Mouse (Mus musculus) macrophage (primary cell): ENCODE measurements around the gene Arl16. TPM values are rescaled to one million over a fixed set of nuclear protein-coding genes. Genes with fewer than 3 reads are reported as not detected.
A peak's percentile ranks its signal among the peaks of the same experiment; 100 is the strongest.

Source experiments
- H3K27ac ChIP-seq: fragments of 350-480 bp; formaldehyde crosslinking; 2 replicates; pipeline ENCODE4 v1.9.0; 2021
- H3K36me3 ChIP-seq: fragments of 350-480 bp; formaldehyde crosslinking; 2 replicates; pipeline ENCODE4 v1.9.0; 2021; ENCODE audit errors: inconsistent target
- H3K4me3 ChIP-seq: fragments of 350-480 bp; formaldehyde crosslinking; 2 replicates; pipeline ENCODE4 v1.9.0; 2021; ENCODE audit errors: inconsistent target
- H3K79me2 ChIP-seq: fragments of 350-480 bp; formaldehyde crosslinking; 2 replicates; pipeline ENCODE4 v1.9.0; 2021; ENCODE audit errors: inconsistent target
- WGBS: methylation state at CpG from one replicate; pipeline ENCODE4 v1.1.7; 2026; ENCODE audit warnings: inconsistent platforms; ENCODE audit not compliant: missing documents; 5-methylcytosine and 5-hydroxymethylcytosine counted together
- polyA plus RNA-seq: library from polyadenylated mRNA; stranded (reverse); fragments of 250-400 nt; gene quantifications from 3 replicates; pipeline ENCODE4 v1.2.4, GENCODE M21; 2018; ENCODE audit warnings: inconsistent platforms

The Arl16 gene
- polyA plus RNA-seq, 1 experiment from 2014 or later = 14.2 TPM

GRCm38 (mm10) chr11:120452246-120452645 lies 15.2 kb downstream of the Arl16 start:
- no peak overlapping the region for H3K27ac ChIP-seq
- H3K36me3 ChIP-seq = no peaks in the 10 kb centered on the region
- no peaks in the 10 kb centered on the region for H3K79me2 ChIP-seq
- H3K4me3 ChIP-seq = no peak overlapping the region
- 100% methylated on average over 3 of the region's 3 CpGs for WGBS

- Histone ChIP-seq H3K36me3 (no peaks in the 10 kb centered on the region), H3K4me3 (no peak overlapping the region)
- 93% methylated on average over 7 of the region's 7 CpGs for WGBS
Measured at GRCm38 (mm10) chr11:120447179-120447578, 20.2 kb downstream of the Arl16 start.

DNA sequence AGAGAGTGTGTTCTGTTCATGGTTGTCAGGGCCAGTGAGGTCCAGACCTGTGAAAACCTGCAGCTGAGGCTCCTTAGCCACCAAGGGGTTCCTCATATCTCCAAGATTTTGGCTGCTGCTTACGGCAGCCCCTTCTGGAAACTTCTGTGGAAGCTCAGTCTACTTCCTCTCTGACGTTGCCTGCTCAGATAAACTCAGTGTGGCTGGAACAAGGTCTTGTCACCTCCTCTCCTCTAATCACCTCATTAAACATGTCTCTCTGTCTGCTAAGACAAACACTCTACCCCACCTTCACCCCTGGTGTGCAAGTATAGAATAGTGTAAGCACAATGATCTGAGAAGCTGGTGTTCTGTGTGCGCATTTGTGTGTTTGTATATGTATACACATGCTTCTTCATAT lies 21.9 kb downstream of the Arl16 start:
- Histone ChIP-seq H3K4me3 (no peak overlapping the region), H3K36me3 (no peaks in the 10 kb centered on the region), H3K27ac (no peak overlapping the region), H3K79me2 (no peaks in the 10 kb centered on the region)
- WGBS = 68% methylated on average over 3 of the region's 3 CpGs

More at GRCm38 (mm10) chr11:120447179-120447578, 20.2 kb downstream of the Arl16 start:
- Histone ChIP-seq H3K27ac (no peak overlapping the region), H3K79me2 (no peaks in the 10 kb centered on the region)

GRCm38 (mm10) chr11:120444106-120444505 lies 23.3 kb downstream of the Arl16 start:
- WGBS = 70% methylated on average over 6 of the region's 6 CpGs
- Histone ChIP-seq H3K36me3 (no peaks in the 10 kb centered on the region), H3K79me2 (no peaks in the 10 kb centered on the region), H3K27ac (no peak overlapping the region), H3K4me3 (no peak overlapping the region)

- Histone ChIP-seq H3K4me3 (no peak overlapping the region), H3K36me3 (no peaks in the 10 kb centered on the region), H3K27ac (no peak overlapping the region), H3K79me2 (no peaks in the 10 kb centered on the region)
- whole genome bisulfite sequencing = 80% methylated on average over 2 of the region's 3 CpGs
Measured at GRCm38 (mm10) chr11:120442765-120443280, 24.6 kb downstream of the Arl16 start.

GRCm38 (mm10) chr11:120442344-120442743 lies 25.1 kb downstream of the Arl16 start, which contains the start of gene Tspan10:
Gene Tspan10, plus strand, starts transcription at chr11:120442644.
- Histone ChIP-seq H3K36me3 (no peaks in the 10 kb centered on the region), H3K4me3 (no peak within 1 kb of the TSS), H3K27ac (no peak within 1 kb of the TSS), H3K79me2 (no peaks in the 10 kb centered on the region)
- WGBS = 97% methylated on average over 3 of the region's 3 CpGs

- H3K36me3 ChIP-seq = peaks cover 21% of the 10 kb centered on the region
- H3K4me3 ChIP-seq = peak overlapping the region; percentile 34
- H3K27ac ChIP-seq = peak overlapping the region; percentile 46
- H3K79me2 ChIP-seq = peaks cover 42% of the 10 kb centered on the region
- WGBS = 31% methylated on average over 10 of the region's 12 CpGs
Measured at GRCm38 (mm10) chr11:120437857-120438385, 29.5 kb downstream of the Arl16 start.

DNA sequence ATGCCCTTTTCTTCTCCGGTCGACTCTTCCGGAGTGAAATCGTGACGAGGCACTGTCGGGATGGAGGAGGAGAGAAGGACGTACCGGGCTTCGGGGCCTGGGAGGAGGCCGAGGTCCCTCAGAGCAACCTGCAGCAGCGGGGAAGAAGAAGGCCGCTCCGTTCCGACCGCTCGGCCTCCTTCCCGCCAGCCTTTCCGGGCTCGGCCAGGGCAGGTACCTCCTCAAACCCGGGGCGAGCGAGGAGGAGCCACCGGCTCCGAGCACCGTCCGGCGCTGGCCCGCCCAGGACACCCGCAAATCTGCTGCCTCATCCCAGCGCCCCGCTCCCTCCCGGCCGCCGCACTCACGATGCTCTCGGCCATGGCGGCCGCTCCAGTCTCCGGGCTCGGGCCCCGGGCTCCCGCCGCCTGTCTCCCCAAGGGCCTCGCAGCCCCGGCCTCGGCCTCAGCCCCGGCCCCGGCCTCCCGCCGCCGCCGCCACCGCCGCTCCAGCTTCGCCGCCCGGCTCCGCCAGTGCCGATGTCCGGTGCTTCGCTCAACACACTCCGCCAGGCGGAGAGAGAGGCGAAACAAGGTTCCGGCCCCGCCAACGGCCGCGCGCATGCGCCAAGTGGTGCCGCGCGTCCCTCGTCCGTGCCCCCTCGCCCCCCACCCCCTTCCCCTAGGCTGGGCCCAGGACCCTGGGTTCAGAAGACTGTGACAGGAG lies 30.1 kb downstream of the Arl16 start, which contains the start of gene Nploc4:
Gene Nploc4 (minus strand): TSS at position 557 of the 705 bp plus-strand sequence.
- under 1% methylated on average over 73 of the region's 77 CpGs for WGBS

DNA sequence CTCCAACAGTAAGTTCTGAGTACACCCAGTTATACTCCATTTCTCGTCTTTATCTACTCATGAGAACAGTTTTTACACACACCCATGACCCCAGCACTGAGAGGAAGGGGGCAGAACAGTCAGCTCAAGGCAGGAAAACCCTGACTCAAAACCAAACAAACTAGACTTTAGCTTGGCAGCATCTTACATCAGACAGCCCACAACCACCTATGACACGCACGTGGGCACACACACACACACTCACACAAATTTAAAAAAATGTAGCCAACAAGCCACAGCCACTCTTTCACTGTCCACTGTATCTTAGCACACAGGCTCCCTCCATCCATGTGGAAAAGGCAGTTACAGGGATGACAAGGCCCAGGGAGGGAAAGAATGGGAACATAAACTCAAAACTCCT lies 40.7 kb downstream of the Arl16 start:
- no peak overlapping the region for H3K27ac ChIP-seq
- peaks cover 70% of the 10 kb centered on the region for H3K36me3 ChIP-seq
- 77% methylated on average over 3 of the region's 3 CpGs for WGBS
- H3K4me3 ChIP-seq = no peak overlapping the region
- peaks cover 100% of the 10 kb centered on the region for H3K79me2 ChIP-seq

More for the DNA sequence above, 30.1 kb downstream of the Arl16 start, which contains the start of gene Nploc4:
- peaks cover 28% of the 10 kb centered on the region for H3K36me3 ChIP-seq
- H3K4me3 ChIP-seq = peak within 1 kb of the TSS; percentile 74
- peaks cover 48% of the 10 kb centered on the region for H3K79me2 ChIP-seq
- peak within 1 kb of the TSS; percentile 46 for H3K27ac ChIP-seq

- H3K27ac ChIP-seq = no peak overlapping the region
- peaks cover 76% of the 10 kb centered on the region for H3K79me2 ChIP-seq
- peaks cover 63% of the 10 kb centered on the region for H3K36me3 ChIP-seq
- no peak overlapping the region for H3K4me3 ChIP-seq
- 67% methylated on average over 7 of the region's 9 CpGs for WGBS
Measured at GRCm38 (mm10) chr11:120423569-120424295, 43.7 kb downstream of the Arl16 start.

DNA sequence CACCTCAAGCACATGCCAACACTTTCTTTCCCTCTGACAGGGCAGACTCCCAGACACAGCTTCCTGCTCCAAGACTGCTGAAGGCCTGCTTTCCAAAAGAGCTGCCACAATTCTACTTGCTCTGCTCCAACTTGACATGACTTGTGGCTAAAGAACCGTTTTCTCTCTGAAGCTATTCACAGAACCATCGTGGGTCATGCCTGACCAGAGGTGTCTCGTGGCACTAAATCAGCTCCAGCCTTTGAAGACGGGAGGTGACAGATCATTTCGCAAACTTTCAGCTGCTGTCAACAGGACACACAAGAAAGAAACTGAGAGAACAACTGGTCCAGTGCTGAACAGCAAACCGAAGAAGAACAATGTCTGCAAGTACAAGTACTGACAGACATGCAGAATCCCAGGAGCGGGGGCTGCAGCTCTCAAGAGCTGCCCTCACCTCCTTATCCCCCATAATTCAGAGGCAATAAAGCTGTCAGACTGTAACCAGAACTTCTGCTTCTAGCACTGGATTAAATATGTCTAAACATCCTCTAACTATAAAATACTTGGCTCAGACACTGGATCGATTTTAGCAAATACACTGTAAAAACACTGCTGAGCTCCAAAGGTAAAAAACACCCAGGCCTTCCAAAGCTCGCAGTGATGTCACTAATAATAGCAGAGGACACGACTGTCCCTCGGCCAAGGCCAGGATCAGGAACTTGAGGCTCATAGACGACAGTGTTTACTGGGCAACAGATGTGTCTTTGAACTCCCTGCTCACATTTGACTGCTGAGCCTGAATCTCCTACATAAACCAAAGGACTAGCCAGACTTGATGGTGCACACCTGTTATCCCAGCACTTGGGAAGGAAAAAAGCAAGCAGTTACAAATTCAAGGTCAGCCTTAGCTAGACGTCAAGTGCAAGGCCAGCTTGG lies 44.5 kb downstream of the Arl16 start:
- Histone ChIP-seq H3K36me3 (peaks cover 63% of the 10 kb centered on the region), H3K79me2 (peaks cover 68% of the 10 kb centered on the region), H3K4me3 (no peak overlapping the region), H3K27ac (no peak overlapping the region)
- 67% methylated on average over 13 of the region's 13 CpGs for WGBS

DNA sequence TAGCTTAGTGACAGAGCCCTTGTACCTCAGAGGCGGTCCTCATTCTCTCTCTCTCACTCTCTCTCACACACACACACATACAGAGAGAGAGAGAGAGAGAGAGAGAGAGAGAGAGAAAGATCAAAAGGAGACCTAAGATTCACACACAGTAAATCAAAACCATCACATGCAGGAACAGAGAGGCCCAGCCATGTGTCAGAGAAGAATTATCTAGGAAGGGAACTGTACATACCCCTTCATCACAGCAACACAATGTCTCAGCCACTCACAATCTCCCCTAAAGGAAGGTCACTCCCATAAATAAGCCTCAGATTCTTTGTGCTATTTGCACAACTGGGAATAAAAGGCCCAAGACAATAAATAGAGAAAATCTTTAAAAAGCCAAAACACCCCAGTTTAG lies 48.8 kb downstream of the Arl16 start:
- Histone ChIP-seq H3K79me2 (peaks cover 25% of the 10 kb centered on the region), H3K36me3 (peaks cover 58% of the 10 kb centered on the region), H3K27ac (no peak overlapping the region), H3K4me3 (no peak overlapping the region)
- WGBS = 89% methylated on average over 1 of the region's 1 CpGs

- Histone ChIP-seq H3K4me3 (no peak overlapping the region), H3K36me3 (peaks cover 63% of the 10 kb centered on the region), H3K79me2 (peaks cover 17% of the 10 kb centered on the region), H3K27ac (no peak overlapping the region)
- WGBS = 95% methylated on average over 7 of the region's 7 CpGs
Measured at GRCm38 (mm10) chr11:120417852-120418251, 49.6 kb downstream of the Arl16 start.
